Mouse (Mus musculus) erythroblast, embryonic 14.5 days (primary cell): Measurements from ENCODE around the gene Dpm1.

Source experiments
- GATA1 ChIP-seq: IDR thresholded peaks from 2 replicates; pipeline ENCODE4 v1.6.1; 2012; ENCODE audit warnings: low read length, inconsistent platforms, mixed read lengths
- TAL1 ChIP-seq: IDR thresholded peaks from 3 replicates; pipeline ENCODE4 v1.6.1; 2012; ENCODE audit warnings: low read length, inconsistent platforms, mixed read lengths

- no peak for TF ChIP-seq GATA1
- TF ChIP-seq TAL1: no peak
Observed at GRCm38 (mm10) chr2:168161514-168161971, 68.8 kb downstream of the Dpm1 start.
